Comparison of ENCODE assay signal across 20 mouse cellular contexts in the genomic region with DNA sequence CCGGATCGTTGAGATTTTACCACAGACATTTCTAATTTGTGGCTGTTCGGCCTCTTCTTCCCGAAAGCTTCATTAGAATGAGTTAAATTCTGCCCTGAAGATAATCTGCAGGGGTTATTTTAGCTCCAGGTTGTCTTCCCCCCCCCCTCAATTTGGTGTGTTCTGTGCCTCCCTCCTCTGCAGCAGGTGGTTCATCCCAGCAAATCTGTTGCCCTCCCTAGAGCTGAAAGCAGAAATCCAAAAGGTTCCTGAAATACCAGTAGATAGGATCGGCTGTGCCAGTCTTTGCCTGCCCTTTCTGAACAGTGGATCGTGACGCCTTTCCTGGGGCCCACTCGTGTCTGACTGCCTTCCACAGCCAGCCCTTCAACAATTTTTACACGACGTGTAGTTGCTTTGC. TPM values are rescaled to one million over a fixed set of nuclear protein-coding genes. Genes with fewer than 3 reads are reported as not detected.
DNase-seq lines count a peak whose midpoint lies in the region; ATAC-seq and TF ChIP-seq lines count a peak whose summit lies in the region.
"Had no signal": no experiment of that assay in that cellular context is flagged by ENCODE, and none has a peak within 500 bp of the region (broad histone marks: within the 10 kb centered on the region; RNA-seq: fewer than 3 reads in every experiment).

No protein-coding gene starts in this region.

- no peak for TF ChIP-seq CTCF in left cerebral cortex, adult 2 months (IDR thresholded peaks at IDR 0.05)

- no peak overlapping the region for H3K4me2 ChIP-seq in heart, embryonic 13.5 days

- WGBS in heart, embryonic 13.5 days, result 82% methylated on average over 10 of the region's 10 CpGs

- H3K4me3 ChIP-seq in heart, embryonic 13.5 days, result no peak overlapping the region
- peak overlapping the region; percentile 35 for H3K4me3 ChIP-seq in left cerebral cortex, adult 2 months
- H3K4me3 ChIP-seq: erythroblast, embryonic 14.5 days had no signal

- H3K27ac ChIP-seq in heart, embryonic 13.5 days (replicated peaks), result no peak overlapping the region
- H3K27ac ChIP-seq in left cerebral cortex, adult 2 months, result peak overlapping the region; percentile 13; the same call in 1 of the 2 replicates
- H3K27ac ChIP-seq: embryonic facial prominence, embryonic 15.5 days; forebrain, embryonic 10.5 days; hindbrain, embryonic 15.5 days had no signal

- H3K4me1 ChIP-seq in heart, embryonic 13.5 days, result peaks cover 11% of the 10 kb centered on the region; the same call in 1 of the 2 replicates

- H3K9ac ChIP-seq in heart, embryonic 13.5 days, result peak overlapping the region; percentile 28; the same call in 1 of the 2 replicates
- H3K9ac ChIP-seq: embryonic facial prominence, embryonic 15.5 days; hindbrain, embryonic 15.5 days had no signal

- H3K36me3 ChIP-seq in heart, embryonic 13.5 days, result peaks cover 8% of the 10 kb centered on the region
- H3K36me3 ChIP-seq: hindbrain, embryonic 15.5 days had no signal

- intact Hi-C loops in left cerebral cortex, adult 2 months (cut with DNase I), result loop anchor here (5.0 to 10.0 kb wide), 2 partner anchors 154 to 396 kb away; partner anchors contain the start of genes Dync1h1 and Mok
- intact Hi-C loops in left cerebral cortex, postnatal 36 days (cut with DNase I), result loop anchor here (10.0 kb wide), 1 partner anchor 396 kb away; the partner anchor contains the start of gene Mok

- DNase-seq in heart, postnatal 4 days, result no peak
- DNase-seq in left cerebral cortex, adult 2 months (ENCODE audit: extremely low spot score in 1 of 2, low spot score in 2 of 2), result no peak
- DNase-seq in left cerebral cortex, postnatal 36 days (ENCODE audit: low spot score in 2 of 2), result no peak
- peak; percentile 35 for DNase-seq in right cerebral cortex, postnatal 25 days
- DNase-seq in right cerebral cortex, postnatal 10 days (ENCODE audit: low spot score in 2 of 2), result no peak
- no peak for DNase-seq in thymus, postnatal 14 days
- DNase-seq: adrenal gland, postnatal 14 days; cerebellum, adult 2 months; cerebellum, postnatal 14 days; gastrocnemius, postnatal 36 days; heart, adult 11 months; heart, postnatal 10 days had no signal

- peaks cover 14% of the 10 kb centered on the region for H3K27me3 ChIP-seq in heart, embryonic 13.5 days (replicated peaks)
- H3K27me3 ChIP-seq: embryonic facial prominence, embryonic 15.5 days had no signal

- no peaks in the 10 kb centered on the region for H3K9me3 ChIP-seq in heart, embryonic 13.5 days
- H3K9me3 ChIP-seq: embryonic facial prominence, embryonic 15.5 days; forebrain, embryonic 10.5 days; hindbrain, embryonic 15.5 days had no signal

- ATAC-seq in heart, embryonic 13.5 days (ENCODE audit: extremely low read depth, insufficient number of reproducible peaks, low FRiP score, low TSS enrichment), result no peak
- ATAC-seq: activated CD4-positive, CD25-positive, alpha-beta regulatory T cell, adult 4 months; forebrain, embryonic 14.5 days; Patski had no signal

RNA-seq across cellular contexts. Expression of gene Ppp2r5c, which starts 1.8 kb away (rescaled TPM):
- 113 and 127 TPM in 2 replicates for polyA plus RNA-seq in heart, embryonic 13.5 days (2015; fragmentation: Nextera tagmentation; extraction: Ambion mirVana)
- total RNA-seq in heart, postnatal 4 days (2021), result 100 to 1,000 TPM; 126 to 128 TPM
- total RNA-seq in left cerebral cortex, adult 2 months (2021), result 100 to 1,000 TPM; 266 to 272 TPM
- total RNA-seq in left cerebral cortex, postnatal 36 days (2021), result 100 to 1,000 TPM; 270 to 283 TPM
